Mouse (Mus musculus) heart, embryonic 11.5 days (tissue): ENCODE measurements around the gene Lsamp. TPM values are rescaled to one million over a fixed set of nuclear protein-coding genes. Genes with fewer than 3 reads are reported as not detected.

Source experiments
- ATAC-seq: fragments of 200-750 bp; cut with Nextera tagmentation; replicated peaks from 2 replicates; pipeline ENCODE4 v1.8.0; 2017; ENCODE audit warnings: moderate library complexity; ENCODE audit not compliant: insufficient number of reproducible peaks, low FRiP score, low TSS enrichment
- H3K27ac ChIP-seq: fragments of 300-500 bp; sonication (generic); 2 replicates; pipeline ENCODE4 v1.5.1; 2014; ENCODE audit warnings: mild to moderate bottlenecking, low read depth, low read length
- H3K27me3 ChIP-seq: fragments of 300-500 bp; sonication (generic); 2 replicates; pipeline ENCODE4 v1.6.1; 2014; ENCODE audit warnings: mild to moderate bottlenecking, low read length, mixed read lengths; ENCODE audit not compliant: control insufficient read depth, insufficient read depth
- H3K36me3 ChIP-seq: fragments of 300-500 bp; sonication (generic); 2 replicates; pipeline ENCODE4 v1.6.1; 2014; ENCODE audit warnings: mild to moderate bottlenecking, low read length, moderate library complexity, mixed read lengths; ENCODE audit not compliant: control insufficient read depth, insufficient read depth
- H3K4me1 ChIP-seq: fragments of 300-500 bp; sonication (generic); 2 replicates; pipeline ENCODE4 v1.6.1; 2014; ENCODE audit warnings: low read length; ENCODE audit not compliant: control insufficient read depth, insufficient read depth
- H3K4me2 ChIP-seq: fragments of 300-500 bp; sonication (generic); 2 replicates; pipeline ENCODE4 v1.6.1; 2014; ENCODE audit warnings: mild to moderate bottlenecking, moderate library complexity
- H3K4me3 ChIP-seq: fragments of 300-500 bp; sonication (generic); 2 replicates; pipeline ENCODE4 v1.5.1; 2014; ENCODE audit warnings: low read depth, low read length
- H3K9ac ChIP-seq: fragments of 300-500 bp; sonication (generic); 2 replicates; pipeline ENCODE4 v1.6.1; 2014; ENCODE audit warnings: mild to moderate bottlenecking, low read depth, low read length, moderate library complexity
- H3K9me3 ChIP-seq: fragments of 300-500 bp; sonication (generic); replicated peaks from 2 replicates; pipeline ENCODE4 v1.6.1; 2016; ENCODE audit warnings: low read length; ENCODE audit not compliant: control insufficient read depth
- WGBS: fragments of 180-500 bp; shearing (Covaris S2); extraction: QIAGEN DNeasy Blood & Tissue Kit; methylation state at CpG from one replicate; pipeline ENCODE4 v1.1.7; 2014; ENCODE audit not compliant: insufficient replicate concordance; 5-methylcytosine and 5-hydroxymethylcytosine counted together
- polyA plus RNA-seq: library from polyadenylated mRNA; unstranded; fragments of >200 nt; fragmentation: Nextera tagmentation; extraction: Ambion mirVana; gene quantifications from 2 replicates; pipeline ENCODE4 v1.2.1, GENCODE M21; 2014

Lsamp gene
- polyA plus RNA-seq, 1 experiment from 2014 or later: 1.2 TPM

- Histone ChIP-seq H3K4me1 (no peaks in the 10 kb centered on the region), H3K27me3 (no peaks in the 10 kb centered on the region), H3K9me3 (no peaks in the 10 kb centered on the region), H3K36me3 (no peaks in the 10 kb centered on the region), H3K9ac (no peak overlapping the region), H3K4me3 (no peak overlapping the region), H3K27ac (no peak overlapping the region), H3K4me2 (no peak overlapping the region)
- no peak for ATAC-seq
- 67% methylated on average over 4 of the region's 4 CpGs for WGBS
These were observed 1258.7 kb downstream of the Lsamp start for GRCm38 (mm10) chr16:41242841-41243240.

GRCm38 (mm10) chr16:41244711-41245110 lies 1260.5 kb downstream of the Lsamp start:
- no peak overlapping the region for H3K27ac ChIP-seq
- no peak for ATAC-seq
- no peak overlapping the region for H3K4me3 ChIP-seq
- WGBS: 12% methylated on average over 2 of the region's 2 CpGs
- no peak overlapping the region for H3K4me2 ChIP-seq
- no peak overlapping the region for H3K9ac ChIP-seq
- H3K27me3 ChIP-seq: no peaks in the 10 kb centered on the region
- H3K36me3 ChIP-seq: no peaks in the 10 kb centered on the region
- no peaks in the 10 kb centered on the region for H3K4me1 ChIP-seq
- no peaks in the 10 kb centered on the region for H3K9me3 ChIP-seq

DNA sequence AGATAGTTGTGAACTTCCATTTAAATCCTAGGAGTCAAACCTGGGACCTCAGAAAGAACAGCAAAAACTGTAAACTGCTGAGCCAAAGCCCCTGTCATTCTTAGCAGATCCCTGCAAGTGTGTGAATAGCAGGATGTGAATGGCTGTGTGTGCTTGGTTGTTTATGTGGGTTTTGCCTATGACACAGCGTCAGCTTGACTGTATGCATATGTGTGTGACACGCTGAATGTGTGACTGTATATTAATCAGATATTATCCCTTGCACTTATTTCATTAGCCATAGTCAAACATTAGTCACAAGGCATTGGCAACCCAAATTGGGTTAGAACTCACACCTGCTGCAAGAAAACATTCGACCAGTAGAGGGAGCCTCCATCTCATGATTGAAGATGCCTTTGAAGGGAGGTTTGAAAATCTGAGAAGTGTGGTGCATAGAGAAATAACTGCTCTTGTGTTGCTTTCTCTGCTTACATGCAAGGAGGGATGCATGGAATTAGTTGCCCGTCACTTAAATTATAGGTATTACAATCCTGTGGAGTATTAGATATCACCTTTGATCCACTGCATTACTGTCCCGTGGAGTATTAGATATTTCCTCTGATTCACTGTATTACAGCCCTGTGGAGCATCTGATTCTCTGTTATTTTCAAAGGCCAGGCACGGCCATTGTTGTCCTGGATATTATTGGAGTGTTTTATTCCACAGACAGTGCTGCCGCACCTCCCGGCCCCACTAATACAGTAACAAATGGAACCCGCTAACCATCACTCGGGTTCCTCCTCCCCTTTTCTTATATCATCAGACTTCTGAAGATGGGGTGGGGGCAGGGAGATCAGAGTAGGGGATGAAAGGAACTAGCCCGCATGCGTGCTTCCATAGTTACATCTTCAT lies 1274.2 kb downstream of the Lsamp start:
- ATAC-seq: no peak; the same call in 1 of the 2 replicates
- WGBS: 50% methylated on average over 12 of the region's 12 CpGs

DNA sequence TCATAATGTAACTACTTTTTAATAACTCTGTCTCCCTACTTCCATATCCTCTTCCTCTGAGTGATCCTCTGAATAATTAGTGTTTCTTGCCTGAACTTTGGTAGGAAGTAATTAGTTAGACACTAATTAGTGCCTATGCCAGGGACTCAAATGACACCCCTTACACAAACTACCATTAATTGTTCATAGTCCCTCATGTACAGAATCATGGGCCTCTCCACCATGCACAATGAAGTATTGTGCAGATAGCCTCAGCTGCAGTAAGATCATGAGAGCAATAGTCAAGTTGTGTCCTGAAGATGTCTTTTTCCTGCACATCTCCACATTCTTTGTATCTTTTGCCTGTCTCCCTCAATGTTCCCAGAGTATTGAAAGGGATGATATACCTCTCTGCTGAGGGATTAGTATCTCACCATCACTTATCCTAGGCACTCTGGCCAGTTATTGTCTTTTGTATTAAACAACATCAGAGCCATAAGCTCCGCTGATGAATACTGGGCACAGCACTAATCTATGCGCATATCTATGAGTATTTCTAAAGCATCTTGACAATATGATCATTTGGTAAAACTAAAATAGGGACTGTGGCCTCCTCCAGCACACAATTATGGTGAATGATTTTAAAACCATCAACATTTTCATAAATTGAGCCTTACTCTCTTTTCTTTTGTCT lies 1292.0 kb downstream of the Lsamp start:
- no peaks in the 10 kb centered on the region for H3K9me3 ChIP-seq
- 87% methylated on average over 2 of the region's 2 CpGs for WGBS
- no peaks in the 10 kb centered on the region for H3K27me3 ChIP-seq

More for the DNA sequence above, 1274.2 kb downstream of the Lsamp start:
- H3K9ac ChIP-seq: no peak overlapping the region
- H3K4me2 ChIP-seq: no peak overlapping the region
- H3K4me1 ChIP-seq: no peaks in the 10 kb centered on the region
- no peaks in the 10 kb centered on the region for H3K9me3 ChIP-seq
- no peaks in the 10 kb centered on the region for H3K27me3 ChIP-seq
- no peaks in the 10 kb centered on the region for H3K36me3 ChIP-seq
- H3K4me3 ChIP-seq: no peak overlapping the region
- no peak overlapping the region for H3K27ac ChIP-seq

DNA sequence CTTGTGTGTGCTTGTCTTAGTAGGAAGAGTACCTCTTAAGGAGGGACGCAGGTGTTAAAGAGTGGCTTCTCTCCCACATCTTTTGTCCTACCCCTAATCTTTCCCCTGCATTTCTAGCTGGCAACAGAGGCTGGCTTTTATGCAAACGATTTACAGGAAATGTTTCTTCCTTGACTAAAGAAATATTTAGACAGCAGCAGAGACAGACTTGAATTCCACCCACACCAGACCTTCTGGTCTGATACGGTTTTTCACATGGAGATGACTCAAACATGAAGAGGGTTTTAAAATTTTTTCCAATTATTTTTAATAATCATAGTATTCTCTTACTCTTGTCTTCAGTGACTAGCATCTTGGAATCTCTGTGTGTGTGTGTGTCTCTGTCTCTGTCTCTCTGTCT lies 1333.8 kb downstream of the Lsamp start:
- Histone ChIP-seq H3K36me3 (no peaks in the 10 kb centered on the region), H3K4me3 (no peak overlapping the region), H3K4me2 (no peak overlapping the region), H3K27me3 (no peaks in the 10 kb centered on the region), H3K27ac (no peak overlapping the region), H3K9ac (no peak overlapping the region), H3K4me1 (no peaks in the 10 kb centered on the region), H3K9me3 (no peaks in the 10 kb centered on the region)
- ATAC-seq: no peak
- 65% methylated on average over 3 of the region's 3 CpGs for WGBS

More for the DNA sequence above, 1292.0 kb downstream of the Lsamp start:
- ATAC-seq: no peak
- no peaks in the 10 kb centered on the region for H3K36me3 ChIP-seq
- no peak overlapping the region for H3K4me3 ChIP-seq
- no peak overlapping the region for H3K27ac ChIP-seq
- no peaks in the 10 kb centered on the region for H3K4me1 ChIP-seq
- H3K4me2 ChIP-seq: no peak overlapping the region
- no peak overlapping the region for H3K9ac ChIP-seq

GRCm38 (mm10) chr16:41343431-41343830 lies 1359.3 kb downstream of the Lsamp start:
- Histone ChIP-seq H3K36me3 (no peaks in the 10 kb centered on the region), H3K27ac (no peak overlapping the region), H3K9me3 (no peaks in the 10 kb centered on the region), H3K4me1 (no peaks in the 10 kb centered on the region), H3K4me3 (no peak overlapping the region), H3K4me2 (no peak overlapping the region), H3K9ac (no peak overlapping the region), H3K27me3 (no peaks in the 10 kb centered on the region)
- no peak for ATAC-seq
- 69% methylated on average over 1 of the region's 1 CpGs for WGBS

- Histone ChIP-seq H3K4me2 (no peak overlapping the region), H3K27ac (no peak overlapping the region), H3K36me3 (no peaks in the 10 kb centered on the region), H3K27me3 (no peaks in the 10 kb centered on the region), H3K9me3 (no peaks in the 10 kb centered on the region), H3K4me1 (no peaks in the 10 kb centered on the region), H3K4me3 (no peak overlapping the region), H3K9ac (no peak overlapping the region)
- no peak for ATAC-seq
- 73% methylated on average over 2 of the region's 2 CpGs for WGBS
These were observed 1381.0 kb downstream of the Lsamp start for GRCm38 (mm10) chr16:41365138-41365537.

- 62% methylated on average over 3 of the region's 3 CpGs for WGBS
- no peaks in the 10 kb centered on the region for H3K4me1 ChIP-seq
- no peak overlapping the region for H3K4me3 ChIP-seq
- H3K9ac ChIP-seq: no peak overlapping the region
- no peak overlapping the region for H3K4me2 ChIP-seq
- no peaks in the 10 kb centered on the region for H3K27me3 ChIP-seq
- no peaks in the 10 kb centered on the region for H3K9me3 ChIP-seq
- no peaks in the 10 kb centered on the region for H3K36me3 ChIP-seq
- ATAC-seq: no peak
- H3K27ac ChIP-seq: no peak overlapping the region
These were observed 1399.5 kb downstream of the Lsamp start for GRCm38 (mm10) chr16:41383702-41384101.
